Mouse (Mus musculus) lung, postnatal 10 days (tissue): ENCODE data around the gene Gsg1l.

ENCODE experiments used
- DNase-seq: peaks from one replicate; pipeline ENCODE4 v3.0.0; 2021

The Gsg1l gene

GRCm38 (mm10) chr7:126082286-126082741 is at the start of gene Gsg1l:
TSS of gene Gsg1l (minus strand) at chr7:126082411.
- DNase-seq, result no peak

GRCm38 (mm10) chr7:126127673-126128072 is 45.5 kb upstream of the Gsg1l start:
- no peak for DNase-seq

GRCm38 (mm10) chr7:126126502-126126901 is 44.3 kb upstream of the Gsg1l start:
- DNase-seq, result no peak

GRCm38 (mm10) chr7:126121533-126121932 is 39.3 kb upstream of the Gsg1l start:
- peak; percentile 70 for DNase-seq

- DNase-seq, result no peak
Observed at GRCm38 (mm10) chr7:126119819-126120218, 37.6 kb upstream of the Gsg1l start.

- DNase-seq, result no peak
Observed at GRCm38 (mm10) chr7:126113263-126113662, 31.1 kb upstream of the Gsg1l start.

GRCm38 (mm10) chr7:126111230-126111629 is 29.0 kb upstream of the Gsg1l start:
- DNase-seq, result no peak

- no peak for DNase-seq
Observed at GRCm38 (mm10) chr7:126109898-126110297, 27.7 kb upstream of the Gsg1l start.

GRCm38 (mm10) chr7:126100440-126100839 is 18.2 kb upstream of the Gsg1l start:
- no peak for DNase-seq

GRCm38 (mm10) chr7:126099835-126100234 is 17.6 kb upstream of the Gsg1l start:
- DNase-seq, result no peak

GRCm38 (mm10) chr7:126099163-126099775 is 17.1 kb upstream of the Gsg1l start:
- DNase-seq, result no peak

GRCm38 (mm10) chr7:126097219-126097915 is 15.2 kb upstream of the Gsg1l start:
- DNase-seq, result peak; percentile 40

GRCm38 (mm10) chr7:126096596-126096995 is 14.4 kb upstream of the Gsg1l start:
- peak; percentile 43 for DNase-seq

GRCm38 (mm10) chr7:126094738-126095137 is 12.5 kb upstream of the Gsg1l start:
- DNase-seq, result no peak

GRCm38 (mm10) chr7:126093162-126093561 is 11.0 kb upstream of the Gsg1l start:
- DNase-seq, result no peak

GRCm38 (mm10) chr7:126089782-126090181 is 7.6 kb upstream of the Gsg1l start:
- DNase-seq, result peak; percentile 79

GRCm38 (mm10) chr7:126088155-126088554 is 5.9 kb upstream of the Gsg1l start:
- DNase-seq, result peak; percentile 49

- no peak for DNase-seq
Observed at GRCm38 (mm10) chr7:126087602-126088001, 5.4 kb upstream of the Gsg1l start.

GRCm38 (mm10) chr7:126086321-126086741 is 4.1 kb upstream of the Gsg1l start:
- peak; percentile 59 for DNase-seq

- no peak for DNase-seq
Observed at GRCm38 (mm10) chr7:126085154-126085553, 2.9 kb upstream of the Gsg1l start.

GRCm38 (mm10) chr7:126083980-126084348 is 1.8 kb upstream of the Gsg1l start:
- no peak for DNase-seq

GRCm38 (mm10) chr7:126083341-126083979 is 1.2 kb upstream of the Gsg1l start:
- peak; percentile 47 for DNase-seq

GRCm38 (mm10) chr7:126081727-126082285 is 405 bp downstream of the Gsg1l start:
- peak; percentile 33 for DNase-seq
